Mouse (Mus musculus) forebrain, embryonic 14.5 days (tissue): ENCODE measurements around the gene Smg9. TPM values are rescaled to one million over a fixed set of nuclear protein-coding genes. Genes with fewer than 3 reads are reported as not detected.

Experiments used
- ATAC-seq: fragments of 200-750 bp; cut with Nextera tagmentation; 2 replicates; pipeline ENCODE4 v1.8.0; 2017; ENCODE audit warnings: mild to moderate bottlenecking, moderate library complexity
- DNase-seq: peaks from one replicate; pipeline ENCODE4 v3.0.0-alpha.2; 2015; ENCODE audit warnings: low spot score
- H3K27ac ChIP-seq: fragments of 300-500 bp; sonication (generic); 2 replicates; pipeline ENCODE4 v1.5.1; 2014; ENCODE audit warnings: low read depth, mild to moderate bottlenecking, control low read depth, low read length, moderate library complexity
- H3K27me3 ChIP-seq: fragments of 300-500 bp; sonication (generic); replicated peaks from 2 replicates; pipeline ENCODE4 v1.6.1; 2014; ENCODE audit warnings: low read length, control low read depth, mixed read lengths; ENCODE audit not compliant: control insufficient read depth, insufficient read depth
- H3K36me3 ChIP-seq: fragments of 300-500 bp; sonication (generic); 2 replicates; pipeline ENCODE4 v1.6.1; 2014; ENCODE audit warnings: low read length, control low read depth; ENCODE audit not compliant: control insufficient read depth, insufficient read depth
- H3K4me1 ChIP-seq: fragments of 300-500 bp; sonication (generic); 2 replicates; pipeline ENCODE4 v1.6.1; 2014; ENCODE audit warnings: antibody characterized with exemption, low read length, control low read depth; ENCODE audit not compliant: control insufficient read depth, insufficient read depth
- H3K4me2 ChIP-seq: fragments of 300-500 bp; sonication (generic); 2 replicates; pipeline ENCODE4 v1.6.1; 2014; ENCODE audit warnings: mild to moderate bottlenecking, control low read depth, low read length
- H3K4me3 ChIP-seq: fragments of 300-500 bp; sonication (generic); 2 replicates; pipeline ENCODE4 v1.5.1; 2014; ENCODE audit warnings: low read depth, low read length, control low read depth
- H3K9ac ChIP-seq: fragments of 300-500 bp; sonication (generic); 2 replicates; pipeline ENCODE4 v1.6.1; 2014; ENCODE audit warnings: mild to moderate bottlenecking, low read length, control low read depth, moderate library complexity
- H3K9me3 ChIP-seq: fragments of 300-500 bp; sonication (generic); replicated peaks from 2 replicates; pipeline ENCODE4 v1.6.1; 2016; ENCODE audit warnings: low read length, control low read depth, mixed read lengths; ENCODE audit not compliant: control insufficient read depth
- WGBS: fragments of 180-500 bp; shearing (Covaris S2); extraction: QIAGEN DNeasy Blood & Tissue Kit; methylation state at CpG from one replicate; pipeline ENCODE4 v1.1.7; 2014; 5-methylcytosine and 5-hydroxymethylcytosine counted together
- polyA plus RNA-seq: library from polyadenylated mRNA; unstranded; fragments of >200 nt; fragmentation: Nextera tagmentation; extraction: Ambion mirVana; gene quantifications from 2 replicates; pipeline ENCODE4 v1.2.1, GENCODE M21; 2014

Smg9 gene
- polyA plus RNA-seq, 1 experiment from 2014 or later: 23.4 TPM

- Histone ChIP-seq H3K36me3 (no peaks in the 10 kb centered on the region), H3K27me3 (no peaks in the 10 kb centered on the region), H3K9ac (no peak overlapping the region), H3K4me3 (no peak overlapping the region), H3K4me2 (no peak overlapping the region), H3K9me3 (no peaks in the 10 kb centered on the region), H3K4me1 (no peaks in the 10 kb centered on the region), H3K27ac (no peak overlapping the region)
- no peak for ATAC-seq
- WGBS: 68% methylated on average over 6 of the region's 6 CpGs
- DNase-seq: no peak
Measured at GRCm38 (mm10) chr7:24384070-24384469, 15.3 kb upstream of the Smg9 start.

DNA sequence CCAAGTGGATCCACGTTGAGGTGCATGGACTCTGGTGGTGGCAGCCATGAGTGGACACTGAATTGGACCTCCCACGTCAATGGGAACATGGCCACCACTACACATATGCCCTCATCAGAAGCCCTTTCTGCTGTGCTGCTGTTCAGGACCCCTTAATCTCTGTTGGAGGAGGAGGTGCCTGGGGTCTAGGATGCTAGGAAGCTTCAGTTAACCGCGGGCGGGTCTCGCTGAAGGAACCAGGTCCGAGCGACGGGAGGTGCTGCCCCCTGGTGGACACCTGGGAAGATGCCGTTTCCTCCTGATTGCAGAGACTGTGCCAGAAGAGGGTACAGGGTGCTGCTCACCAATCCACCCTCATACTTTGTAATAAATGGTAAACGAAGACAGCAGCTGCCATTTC, 14.6 kb upstream of the Smg9 start:
- ATAC-seq (peak; percentile 60; the same call in 1 of the 2 replicates), DNase-seq (peak; percentile 76)
- WGBS: 7% methylated on average over 11 of the region's 11 CpGs
- Histone ChIP-seq H3K4me3 (no peak overlapping the region), H3K27ac (no peak overlapping the region), H3K4me2 (peak overlapping the region; percentile 23; the same call in 1 of the 2 replicates), H3K36me3 (no peaks in the 10 kb centered on the region), H3K9me3 (no peaks in the 10 kb centered on the region), H3K9ac (no peak overlapping the region; the same call in 1 of the 2 replicates), H3K27me3 (no peaks in the 10 kb centered on the region), H3K4me1 (no peaks in the 10 kb centered on the region)

DNA sequence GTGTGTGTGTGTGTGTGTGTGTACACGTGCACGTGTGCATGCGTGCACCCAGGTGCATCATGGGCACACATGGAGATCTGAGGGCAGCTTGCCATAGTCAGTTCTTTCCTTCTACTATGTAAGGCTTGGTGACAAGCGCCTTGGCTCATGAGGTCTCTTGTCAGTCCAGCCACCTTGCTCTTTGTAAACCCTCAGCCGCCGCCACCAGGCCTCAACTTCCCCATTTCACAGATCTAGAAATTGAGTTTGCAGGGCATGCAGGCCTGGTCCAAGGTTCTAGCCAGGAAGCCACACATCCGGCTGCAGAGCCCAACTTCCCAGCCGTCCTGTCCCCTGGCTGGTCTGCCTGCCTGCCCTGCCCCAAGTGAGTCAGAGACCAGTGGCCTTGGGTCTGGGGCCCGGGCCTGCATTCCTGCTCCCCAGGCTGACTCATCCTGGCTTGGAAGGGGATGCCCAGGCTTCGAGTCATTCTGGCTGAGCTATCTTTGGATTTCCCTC, 12.3 kb upstream of the Smg9 start:
- WGBS: 88% methylated on average over 10 of the region's 10 CpGs
- Histone ChIP-seq H3K4me2 (no peak overlapping the region), H3K27ac (no peak overlapping the region), H3K4me1 (no peaks in the 10 kb centered on the region), H3K4me3 (no peak overlapping the region), H3K36me3 (no peaks in the 10 kb centered on the region), H3K9me3 (no peaks in the 10 kb centered on the region), H3K9ac (no peak overlapping the region), H3K27me3 (no peaks in the 10 kb centered on the region)
- DNase-seq: no peak
- no peak for ATAC-seq

- no peaks in the 10 kb centered on the region for H3K36me3 ChIP-seq
- H3K4me1 ChIP-seq: no peaks in the 10 kb centered on the region
- WGBS: 74% methylated on average over 13 of the region's 13 CpGs
- ATAC-seq (no peak), DNase-seq (no peak)
- no peak overlapping the region for H3K9ac ChIP-seq
- no peak overlapping the region for H3K4me3 ChIP-seq
- no peak overlapping the region for H3K4me2 ChIP-seq
- H3K27me3 ChIP-seq: no peaks in the 10 kb centered on the region
- H3K27ac ChIP-seq: no peak overlapping the region
- no peaks in the 10 kb centered on the region for H3K9me3 ChIP-seq
Measured at GRCm38 (mm10) chr7:24389516-24390187, 9.8 kb upstream of the Smg9 start.

GRCm38 (mm10) chr7:24390512-24390911, 8.9 kb upstream of the Smg9 start:
- Histone ChIP-seq H3K9me3 (no peaks in the 10 kb centered on the region), H3K4me2 (no peak overlapping the region), H3K27me3 (no peaks in the 10 kb centered on the region), H3K4me3 (no peak overlapping the region), H3K4me1 (no peaks in the 10 kb centered on the region), H3K36me3 (no peaks in the 10 kb centered on the region), H3K27ac (no peak overlapping the region), H3K9ac (no peak overlapping the region)
- WGBS: 67% methylated on average over 7 of the region's 7 CpGs
- DNase-seq: no peak
- no peak for ATAC-seq

GRCm38 (mm10) chr7:24391077-24391476, 8.3 kb upstream of the Smg9 start:
- no peak overlapping the region for H3K4me3 ChIP-seq
- no peaks in the 10 kb centered on the region for H3K4me1 ChIP-seq
- no peaks in the 10 kb centered on the region for H3K36me3 ChIP-seq
- H3K27ac ChIP-seq: no peak overlapping the region
- H3K9me3 ChIP-seq: no peaks in the 10 kb centered on the region
- no peaks in the 10 kb centered on the region for H3K27me3 ChIP-seq
- no peak for ATAC-seq
- no peak overlapping the region for H3K4me2 ChIP-seq
- no peak overlapping the region for H3K9ac ChIP-seq
- 54% methylated on average over 5 of the region's 5 CpGs for WGBS
- DNase-seq: peak; percentile 10

GRCm38 (mm10) chr7:24391687-24392086, 7.7 kb upstream of the Smg9 start:
- no peak for ATAC-seq
- no peak overlapping the region for H3K27ac ChIP-seq
- H3K9me3 ChIP-seq: no peaks in the 10 kb centered on the region
- no peaks in the 10 kb centered on the region for H3K4me1 ChIP-seq
- H3K4me3 ChIP-seq: no peak overlapping the region
- H3K4me2 ChIP-seq: no peak overlapping the region
- WGBS: 66% methylated on average over 2 of the region's 2 CpGs
- H3K36me3 ChIP-seq: no peaks in the 10 kb centered on the region
- no peak overlapping the region for H3K9ac ChIP-seq
- DNase-seq: no peak
- H3K27me3 ChIP-seq: no peaks in the 10 kb centered on the region

- Histone ChIP-seq H3K36me3 (no peaks in the 10 kb centered on the region), H3K4me3 (no peak overlapping the region), H3K9me3 (no peaks in the 10 kb centered on the region), H3K9ac (no peak overlapping the region), H3K27me3 (no peaks in the 10 kb centered on the region), H3K27ac (no peak overlapping the region), H3K4me1 (no peaks in the 10 kb centered on the region), H3K4me2 (no peak overlapping the region)
- DNase-seq: no peak
- ATAC-seq: no peak
- WGBS: 85% methylated on average over 3 of the region's 3 CpGs
Measured at GRCm38 (mm10) chr7:24394054-24394453, 5.4 kb upstream of the Smg9 start.

- ATAC-seq (no peak), DNase-seq (no peak)
- Histone ChIP-seq H3K4me2 (no peak overlapping the region), H3K36me3 (no peaks in the 10 kb centered on the region), H3K27me3 (no peaks in the 10 kb centered on the region), H3K4me1 (no peaks in the 10 kb centered on the region), H3K9me3 (no peaks in the 10 kb centered on the region), H3K4me3 (no peak overlapping the region), H3K27ac (no peak overlapping the region), H3K9ac (no peak overlapping the region)
- WGBS: 86% methylated on average over 15 of the region's 15 CpGs
Measured at GRCm38 (mm10) chr7:24394475-24395161, 4.8 kb upstream of the Smg9 start.
